Mouse (Mus musculus): ENCODE measurements around the gene Kcns3.

DNA sequence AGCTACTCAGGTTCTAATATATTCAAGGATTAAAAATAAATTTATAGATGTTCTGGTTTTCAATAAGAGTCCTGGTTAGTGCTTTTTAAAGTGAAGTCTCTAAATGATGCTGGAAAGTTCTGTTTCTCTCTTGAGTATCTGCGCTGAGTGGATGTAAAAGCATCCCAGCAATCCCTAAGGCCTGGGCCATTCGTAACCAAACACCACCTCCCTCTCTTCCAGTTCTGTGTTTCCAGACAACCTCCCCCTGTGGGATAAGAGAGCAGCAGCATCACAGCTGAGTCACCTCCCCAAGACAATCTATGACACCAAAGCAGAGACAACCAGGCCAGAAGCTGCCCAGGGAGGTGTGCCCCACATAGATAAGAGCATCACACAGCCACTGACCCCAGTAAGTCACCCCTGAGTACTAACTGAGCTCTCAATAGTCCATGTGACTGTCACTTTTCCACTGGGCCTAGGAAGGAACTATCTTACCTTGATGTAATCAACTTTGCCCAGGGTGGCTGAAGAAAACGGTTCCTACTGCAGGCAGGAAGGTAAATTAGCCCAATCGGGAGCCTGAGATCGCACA lies 24.6 kb downstream of the Kcns3 start:
- no peak for TF ChIP-seq EP300 (optimal IDR thresholded peaks at IDR 0.05)
- TF ChIP-seq CTCF (IDR thresholded peaks at IDR 0.05; ENCODE audit: low read depth) = no peak
